Mouse (Mus musculus) heart, embryonic 11.5 days (tissue): Measurements from ENCODE around the gene Rab15. TPM values are rescaled to one million over a fixed set of nuclear protein-coding genes. Genes with fewer than 3 reads are reported as not detected.

ENCODE experiments used
- ATAC-seq: fragments of 200-750 bp; cut with Nextera tagmentation; replicated peaks from 2 replicates; pipeline ENCODE4 v1.8.0; 2017; ENCODE audit warnings: moderate library complexity; ENCODE audit not compliant: insufficient number of reproducible peaks, low FRiP score, low TSS enrichment
- H3K27ac ChIP-seq: fragments of 300-500 bp; sonication (generic); 2 replicates; pipeline ENCODE4 v1.5.1; 2014; ENCODE audit warnings: mild to moderate bottlenecking, low read depth, low read length
- H3K27me3 ChIP-seq: fragments of 300-500 bp; sonication (generic); 2 replicates; pipeline ENCODE4 v1.6.1; 2014; ENCODE audit warnings: mild to moderate bottlenecking, low read length, mixed read lengths; ENCODE audit not compliant: control insufficient read depth, insufficient read depth
- H3K36me3 ChIP-seq: fragments of 300-500 bp; sonication (generic); 2 replicates; pipeline ENCODE4 v1.6.1; 2014; ENCODE audit warnings: mild to moderate bottlenecking, low read length, moderate library complexity, mixed read lengths; ENCODE audit not compliant: control insufficient read depth, insufficient read depth
- H3K4me1 ChIP-seq: fragments of 300-500 bp; sonication (generic); 2 replicates; pipeline ENCODE4 v1.6.1; 2014; ENCODE audit warnings: low read length; ENCODE audit not compliant: control insufficient read depth, insufficient read depth
- H3K4me2 ChIP-seq: fragments of 300-500 bp; sonication (generic); 2 replicates; pipeline ENCODE4 v1.6.1; 2014; ENCODE audit warnings: mild to moderate bottlenecking, moderate library complexity
- H3K4me3 ChIP-seq: fragments of 300-500 bp; sonication (generic); 2 replicates; pipeline ENCODE4 v1.5.1; 2014; ENCODE audit warnings: low read depth, low read length
- H3K9ac ChIP-seq: fragments of 300-500 bp; sonication (generic); 2 replicates; pipeline ENCODE4 v1.6.1; 2014; ENCODE audit warnings: mild to moderate bottlenecking, low read depth, low read length, moderate library complexity
- H3K9me3 ChIP-seq: fragments of 300-500 bp; sonication (generic); replicated peaks from 2 replicates; pipeline ENCODE4 v1.6.1; 2016; ENCODE audit warnings: low read length; ENCODE audit not compliant: control insufficient read depth
- WGBS: fragments of 180-500 bp; shearing (Covaris S2); extraction: QIAGEN DNeasy Blood & Tissue Kit; methylation state at CpG from one replicate; pipeline ENCODE4 v1.1.7; 2014; ENCODE audit not compliant: insufficient replicate concordance; 5-methylcytosine and 5-hydroxymethylcytosine counted together
- polyA plus RNA-seq: library from polyadenylated mRNA; unstranded; fragments of >200 nt; fragmentation: Nextera tagmentation; extraction: Ambion mirVana; gene quantifications from 2 replicates; pipeline ENCODE4 v1.2.1, GENCODE M21; 2014

The Rab15 gene
- polyA plus RNA-seq, 1 experiment from 2014 or later, result 1.5 TPM

- no peak overlapping the region for H3K4me2 ChIP-seq
- H3K27me3 ChIP-seq, result no peaks in the 10 kb centered on the region
- H3K9ac ChIP-seq, result no peak overlapping the region
- no peak overlapping the region for H3K4me3 ChIP-seq
- no peaks in the 10 kb centered on the region for H3K9me3 ChIP-seq
- no peaks in the 10 kb centered on the region for H3K4me1 ChIP-seq
- ATAC-seq, result no peak
- H3K36me3 ChIP-seq, result no peaks in the 10 kb centered on the region
- WGBS, result 90% methylated on average over 1 of the region's 1 CpGs
- no peak overlapping the region for H3K27ac ChIP-seq
These were observed 30.9 kb upstream of the Rab15 start for GRCm38 (mm10) chr12:76853378-76854142.

- 91% methylated on average over 2 of the region's 2 CpGs for WGBS
- ATAC-seq, result no peak
- no peaks in the 10 kb centered on the region for H3K9me3 ChIP-seq
These were observed 29.7 kb upstream of the Rab15 start for GRCm38 (mm10) chr12:76852419-76852818.

GRCm38 (mm10) chr12:76844346-76845061 is 21.8 kb upstream of the Rab15 start:
- Histone ChIP-seq H3K4me3 (no peak overlapping the region), H3K9me3 (no peaks in the 10 kb centered on the region), H3K4me1 (no peaks in the 10 kb centered on the region), H3K9ac (no peak overlapping the region), H3K27ac (no peak overlapping the region), H3K4me2 (no peak overlapping the region), H3K27me3 (no peaks in the 10 kb centered on the region), H3K36me3 (no peaks in the 10 kb centered on the region)
- no peak for ATAC-seq
- 80% methylated on average over 15 of the region's 15 CpGs for WGBS

More at GRCm38 (mm10) chr12:76852419-76852818, 29.7 kb upstream of the Rab15 start:
- Histone ChIP-seq H3K27me3 (no peaks in the 10 kb centered on the region), H3K27ac (no peak overlapping the region), H3K4me1 (no peaks in the 10 kb centered on the region), H3K9ac (no peak overlapping the region), H3K4me2 (no peak overlapping the region), H3K4me3 (no peak overlapping the region), H3K36me3 (no peaks in the 10 kb centered on the region)

GRCm38 (mm10) chr12:76840081-76840480 is 17.4 kb upstream of the Rab15 start:
- H3K4me2 ChIP-seq, result no peak overlapping the region
- no peak overlapping the region for H3K4me3 ChIP-seq
- no peak overlapping the region for H3K9ac ChIP-seq
- ATAC-seq, result no peak
- H3K27ac ChIP-seq, result no peak overlapping the region
- 53% methylated on average over 6 of the region's 6 CpGs for WGBS
- H3K9me3 ChIP-seq, result no peaks in the 10 kb centered on the region
- peaks cover 7% of the 10 kb centered on the region; the same call in 1 of the 2 replicates for H3K4me1 ChIP-seq
- H3K36me3 ChIP-seq, result no peaks in the 10 kb centered on the region
- H3K27me3 ChIP-seq, result no peaks in the 10 kb centered on the region

GRCm38 (mm10) chr12:76839298-76839697 is 16.6 kb upstream of the Rab15 start:
- WGBS, result 90% methylated on average over 4 of the region's 4 CpGs
- H3K9ac ChIP-seq, result no peak overlapping the region
- no peak overlapping the region for H3K4me3 ChIP-seq
- no peak for ATAC-seq
- H3K27me3 ChIP-seq, result no peaks in the 10 kb centered on the region
- no peak overlapping the region for H3K4me2 ChIP-seq
- H3K9me3 ChIP-seq, result no peaks in the 10 kb centered on the region
- H3K36me3 ChIP-seq, result no peaks in the 10 kb centered on the region
- H3K27ac ChIP-seq, result no peak overlapping the region
- H3K4me1 ChIP-seq, result peaks cover 7% of the 10 kb centered on the region; the same call in 1 of the 2 replicates

GRCm38 (mm10) chr12:76837844-76838650 is 15.3 kb upstream of the Rab15 start:
- Histone ChIP-seq H3K9me3 (no peaks in the 10 kb centered on the region), H3K36me3 (no peaks in the 10 kb centered on the region), H3K27me3 (no peaks in the 10 kb centered on the region), H3K4me1 (peaks cover 7% of the 10 kb centered on the region; the same call in 1 of the 2 replicates), H3K27ac (no peak overlapping the region), H3K4me3 (peak overlapping the region; percentile 60), H3K4me2 (peak overlapping the region; percentile 68), H3K9ac (peak overlapping the region; percentile 82)
- WGBS, result 10% methylated on average over 21 of the region's 21 CpGs
- ATAC-seq, result peak; percentile 32; the same call in 1 of the 2 replicates

GRCm38 (mm10) chr12:76837101-76837843 is 14.6 kb upstream of the Rab15 start:
- Histone ChIP-seq H3K27ac (no peak overlapping the region), H3K4me1 (peaks cover 7% of the 10 kb centered on the region; the same call in 1 of the 2 replicates), H3K27me3 (no peaks in the 10 kb centered on the region), H3K9me3 (no peaks in the 10 kb centered on the region), H3K4me3 (peak overlapping the region; percentile 60), H3K36me3 (no peaks in the 10 kb centered on the region), H3K9ac (peak overlapping the region; percentile 82), H3K4me2 (peak overlapping the region; percentile 68)
- peak; percentile 98 for ATAC-seq
- under 1% methylated on average over 43 of the region's 43 CpGs for WGBS

- H3K36me3 ChIP-seq, result no peaks in the 10 kb centered on the region
- ATAC-seq, result no peak
These were observed 10.0 kb upstream of the Rab15 start for GRCm38 (mm10) chr12:76832704-76833103.

More at GRCm38 (mm10) chr12:76832704-76833103, 10.0 kb upstream of the Rab15 start:
- Histone ChIP-seq H3K27ac (no peak overlapping the region), H3K9me3 (no peaks in the 10 kb centered on the region), H3K4me1 (no peaks in the 10 kb centered on the region), H3K9ac (no peak overlapping the region), H3K4me3 (no peak overlapping the region), H3K4me2 (no peak overlapping the region), H3K27me3 (no peaks in the 10 kb centered on the region)
- 5% methylated on average over 3 of the region's 3 CpGs for WGBS
